In the genomic region with DNA sequence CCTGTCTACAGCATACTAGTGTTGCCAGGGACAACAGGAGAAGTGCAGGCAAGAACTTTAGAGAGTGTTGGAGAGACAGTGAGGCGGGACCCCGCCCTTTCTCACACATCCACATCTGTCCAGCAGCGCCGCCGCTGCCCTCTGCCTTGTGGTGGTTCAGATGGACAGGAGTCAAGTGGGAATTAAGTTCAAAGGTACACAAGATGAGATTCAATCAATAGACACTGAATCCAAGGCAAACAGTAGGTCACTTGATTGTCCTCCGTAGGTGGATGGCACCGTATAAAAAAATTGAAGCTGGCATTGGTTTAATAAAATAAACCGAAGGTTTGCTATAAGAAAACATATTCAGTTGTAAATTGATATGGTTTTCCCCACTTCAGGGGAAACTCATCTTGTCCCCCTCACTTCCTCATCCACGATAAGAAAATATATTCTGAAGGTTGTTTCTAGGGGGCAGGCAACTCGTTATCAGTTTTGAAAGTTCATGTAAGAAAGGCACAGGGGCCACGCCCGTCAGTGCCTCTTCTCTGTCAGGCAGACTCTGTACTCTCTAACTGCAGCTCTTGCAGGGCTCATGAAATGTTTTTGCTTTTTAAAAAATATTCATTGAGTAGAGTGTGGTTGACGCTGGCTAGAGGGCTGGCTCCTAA, we compare ENCODE assay signal across 23 mouse cellular contexts. TPM values are rescaled to one million over a fixed set of nuclear protein-coding genes. Genes with fewer than 3 reads are reported as not detected.
DNase-seq lines count a peak whose midpoint lies in the region; ATAC-seq and TF ChIP-seq lines count a peak whose summit lies in the region.
"Had no signal": no experiment of that assay in that cellular context is flagged by ENCODE, and none has a peak within 500 bp of the region (broad histone marks: within the 10 kb centered on the region; RNA-seq: fewer than 3 reads in every experiment).

No protein-coding gene starts in this region.

- 18% methylated on average over 13 of the region's 13 CpGs for WGBS in liver, adult 2 months
- WGBS in liver, embryonic 16.5 days (ENCODE audit: insufficient replicate concordance) = 33% methylated on average over 13 of the region's 13 CpGs

- no peaks in the 10 kb centered on the region for H3K79me2 ChIP-seq in MEL (ENCODE audit: control insufficient read depth, insufficient read depth, low read length, poor library complexity)
- H3K79me2 ChIP-seq in liver, adult 2 months (ENCODE audit: control insufficient read depth, insufficient read depth, low read length) = no peaks in the 10 kb centered on the region

- H3K9ac ChIP-seq in MEL (ENCODE audit: control insufficient read depth, low read depth, low read length, poor library complexity, severe bottlenecking) = peak overlapping the region; percentile 56
- no peak overlapping the region for H3K9ac ChIP-seq in liver, adult 2 months (ENCODE audit: low read depth, low read length)
- H3K9ac ChIP-seq in liver, embryonic 16.5 days (ENCODE audit: low read depth, low read length) = no peak overlapping the region
- H3K9ac ChIP-seq: embryonic facial prominence, embryonic 15.5 days; forebrain, postnatal 0 days; heart, embryonic 12.5 days had no signal

- peak; percentile 82 to 87 for TF ChIP-seq EP300 in MEL (IDR thresholded peaks at IDR 0.05; ENCODE audit: low read depth in 1 of 2, low read length in 2 of 2)

- TF ChIP-seq CTCF in MEL (IDR thresholded peaks at IDR 0.05 in 2 of 3, conservative IDR thresholded peaks at IDR 0.05 in 1 of 3; ENCODE audit: control insufficient read depth in 1 of 3, insufficient read depth in 1 of 3, low read depth in 2 of 3, low read length in 3 of 3, poor library complexity in 1 of 3, severe bottlenecking in 1 of 3) = 0 out of 6 replicates have a peak, but pooled peaks of 1 of the 3 experiments have one; percentile 1
- TF ChIP-seq CTCF in liver, adult 2 months (IDR thresholded peaks at IDR 0.05; ENCODE audit: low read depth, low read length) = no peak

- H3K36me3 ChIP-seq in MEL (ENCODE audit: control insufficient read depth in 1 of 2, insufficient read depth in 2 of 2, low read length in 2 of 2) = peaks cover 0 to 33% of the 10 kb centered on the region in 2 experiments; a peak in 2 of 4 replicates
- H3K36me3 ChIP-seq in liver, adult 2 months (ENCODE audit: control insufficient read depth, insufficient read depth, low read length) = peaks cover 6% of the 10 kb centered on the region; the same call in 1 of the 2 replicates
- no peaks in the 10 kb centered on the region for H3K36me3 ChIP-seq in liver, embryonic 16.5 days (ENCODE audit: control insufficient read depth, insufficient read depth)
- H3K36me3 ChIP-seq: embryonic facial prominence, embryonic 15.5 days; hindbrain, embryonic 10.5 days had no signal

- H3K4me3 ChIP-seq in MEL (ENCODE audit: control insufficient read depth in 1 of 2, insufficient read depth in 1 of 2, low read depth in 2 of 2, low read length in 2 of 2) = peak overlapping the region; percentile 39 to 47
- H3K4me3 ChIP-seq in liver, adult 2 months (ENCODE audit: insufficient read depth, low read depth, low read length) = no peak overlapping the region
- H3K4me3 ChIP-seq in liver, embryonic 16.5 days (ENCODE audit: low read depth, low read length) = 0 out of 2 replicates have a peak overlapping the region, but pooled peaks have one; percentile 11
- H3K4me3 ChIP-seq: embryonic facial prominence, embryonic 15.5 days; heart, embryonic 12.5 days; hindbrain, embryonic 10.5 days had no signal

- H3K27ac ChIP-seq in MEL (ENCODE audit: control insufficient read depth, low read depth, low read length) = peak overlapping the region; percentile 93
- H3K27ac ChIP-seq in liver, adult 2 months (replicated peaks; ENCODE audit: insufficient read depth, low read depth, low read length) = peak overlapping the region; percentile 74
- H3K27ac ChIP-seq in liver, embryonic 16.5 days (ENCODE audit: low read length) = no peak overlapping the region
- H3K27ac ChIP-seq: embryonic facial prominence, embryonic 15.5 days; hindbrain, embryonic 10.5 days; stomach, postnatal 0 days had no signal

- no peak for TF ChIP-seq RAD21 in MEL (IDR thresholded peaks at IDR 0.05; ENCODE audit: low read depth, low read length)

- TF ChIP-seq POLR2A in MEL (IDR thresholded peaks at IDR 0.05; ENCODE audit: control insufficient read depth in 1 of 2, insufficient read depth in 1 of 2, low read depth in 1 of 2, low read length in 2 of 2, poor library complexity in 1 of 2) = no peak
- TF ChIP-seq POLR2A in liver, adult 2 months (IDR thresholded peaks at IDR 0.05; ENCODE audit: extremely low read depth, insufficient read depth, low read length) = no peak

- H3K4me2 ChIP-seq in liver, embryonic 16.5 days (ENCODE audit: low read depth, low read length) = peak overlapping the region; percentile 31; the same call in 1 of the 2 replicates
- H3K4me2 ChIP-seq: embryonic facial prominence, embryonic 15.5 days; heart, embryonic 12.5 days had no signal

- no peaks in the 10 kb centered on the region for H3K9me3 ChIP-seq in MEL (replicated peaks; ENCODE audit: insufficient read depth, low read length)
- H3K9me3 ChIP-seq in liver, embryonic 16.5 days (replicated peaks; ENCODE audit: control insufficient read depth, low read length) = no peaks in the 10 kb centered on the region
- H3K9me3 ChIP-seq: embryonic facial prominence, embryonic 15.5 days; heart, embryonic 12.5 days; hindbrain, embryonic 10.5 days had no signal

- H3K27me3 ChIP-seq in MEL (ENCODE audit: control insufficient read depth in 1 of 2, insufficient read depth in 2 of 2, low read length in 2 of 2) = no peaks in the 10 kb centered on the region
- no peaks in the 10 kb centered on the region for H3K27me3 ChIP-seq in liver, adult 2 months (ENCODE audit: control insufficient read depth, insufficient read depth, low read length)
- H3K27me3 ChIP-seq in liver, embryonic 16.5 days (ENCODE audit: control insufficient read depth, insufficient read depth, low read depth, low read length) = no peaks in the 10 kb centered on the region
- H3K27me3 ChIP-seq: embryonic facial prominence, embryonic 15.5 days; heart, embryonic 12.5 days had no signal

- H3K4me1 ChIP-seq in MEL (ENCODE audit: control insufficient read depth in 1 of 2, insufficient read depth in 2 of 2, low read length in 2 of 2) = peaks cover 9 to 27% of the 10 kb centered on the region in 2 experiments
- H3K4me1 ChIP-seq in liver, adult 2 months (ENCODE audit: control insufficient read depth, insufficient read depth, low read length) = peaks cover 9% of the 10 kb centered on the region; the same call in 1 of the 2 replicates
- H3K4me1 ChIP-seq in liver, embryonic 16.5 days (ENCODE audit: control insufficient read depth, low read depth, low read length) = peaks cover 14% of the 10 kb centered on the region

- DNase-seq in MEL (ENCODE audit: low read depth, low spot score) = peak; percentile 88
- DNase-seq in c-Kit-positive CD71-negative TER-119-negative erythroid progenitor cells, embryonic 14.5 days (ENCODE audit: low read depth) = peak; percentile 28
- peak; percentile 98 for DNase-seq in liver, adult 2 months (ENCODE audit: extremely low read depth, low read depth, low spot score)
- DNase-seq in urinary bladder, adult 2 months (ENCODE audit: low spot score) = no peak
- no peak for DNase-seq in layer of hippocampus, adult 9-11 months
- DNase-seq in lung, postnatal 14 days = no peak
- DNase-seq in layer of hippocampus, adult 9-10 months (ENCODE audit: low spot score) = no peak
- DNase-seq: adrenal gland, adult 8-10 months; cerebellum, adult 9-10 months; forebrain, postnatal 0 days; gastrocnemius, postnatal 14 days; heart, adult 11 months; heart, postnatal 10 days; kidney, adult 11 months; lung, adult 2 months; thymus, adult 2 months had no signal

- ATAC-seq in liver, embryonic 16.5 days (ENCODE audit: low read depth) = peak; percentile 60; the same call in 1 of the 2 replicates
- ATAC-seq: forebrain, postnatal 0 days; hindbrain, embryonic 16.5 days had no signal

TF ChIP-seq in MEL, 35 proteins besides CTCF, POLR2A, EP300 and RAD21 (continues in another document):
- TF ChIP-seq SIN3A (IDR thresholded peaks at IDR 0.05; ENCODE audit: low read length) (peak; percentile 67; the same call in 1 of the 2 replicates), MAX (IDR thresholded peaks at IDR 0.05; ENCODE audit: low read length) (no peak), CHD2 (IDR thresholded peaks at IDR 0.05; ENCODE audit: low read length) (no peak), RCOR1 (IDR thresholded peaks at IDR 0.05; ENCODE audit: low read depth, low read length) (no peak), ZC3H11A (IDR thresholded peaks at IDR 0.05; ENCODE audit: low read depth, low read length) (no peak), UBTF (IDR thresholded peaks at IDR 0.05; ENCODE audit: borderline replicate concordance, insufficient read depth, low read depth, low read length) (no peak), MYC (IDR thresholded peaks at IDR 0.05; ENCODE audit: low read depth, low read length) (no peak), ZNF384 (IDR thresholded peaks at IDR 0.05; ENCODE audit: low read depth, low read length) (no peak), MAZ (IDR thresholded peaks at IDR 0.05; ENCODE audit: low read depth, low read length) (peak; percentile 73; the same call in 1 of the 2 replicates), MAFK (IDR thresholded peaks at IDR 0.05; ENCODE audit: borderline replicate concordance, low read depth, low read length) (no peak), GATA1 (IDR thresholded peaks at IDR 0.05; ENCODE audit: low read depth, low read length) (peak; percentile 89), USF1 (IDR thresholded peaks at IDR 0.05; ENCODE audit: low read depth, low read length) (no peak), KAT2A (conservative IDR thresholded peaks at IDR 0.05; ENCODE audit: low read depth, low read length) (no peak), ELF1 (IDR thresholded peaks at IDR 0.05; ENCODE audit: low read depth, low read length) (peak; percentile 73), TCF12 (IDR thresholded peaks at IDR 0.05; ENCODE audit: low read depth, low read length) (peak; percentile 66; the same call in 1 of the 2 replicates), POLR2AphosphoS2 (IDR thresholded peaks at IDR 0.05; ENCODE audit: low read length) (no peak), BHLHE40 (IDR thresholded peaks at IDR 0.05; ENCODE audit: borderline replicate concordance, low read depth, low read length) (no peak), MEF2A (IDR thresholded peaks at IDR 0.05; ENCODE audit: extremely low read depth, insufficient replicate concordance, low read depth, low read length, poor library complexity, severe bottlenecking) (no peak), ZMIZ1 (IDR thresholded peaks at IDR 0.05; ENCODE audit: low read depth, low read length) (no peak)

RNA-seq across cellular contexts. Expression of a gene that starts 32.3 kb away (rescaled TPM):
- 0.10 and 0.12 TPM in 2 replicates for total RNA-seq in MEL (2012; rRNA removed)
- polyA plus RNA-seq in MEL (2012; ENCODE audit: insufficient read depth in 1 of 2, insufficient read length in 2 of 2, low read depth in 1 of 2, low replicate concordance in 2 of 2, missing spikeins in 1 of 2) = under 1 TPM in 1 of 2 experiments, not detected in 1; 0.28 TPM
- total RNA-seq in liver, adult 2 months (2014; rRNA removed) = 0.09 and 0.20 TPM in 2 replicates
- 0.33 and 0.50 TPM in 2 replicates for polyA plus RNA-seq in liver, adult 2 months (2012; rRNA removed)
- 0.12 and 0.33 TPM in 2 replicates for polyA plus RNA-seq in liver, embryonic 16.5 days (2015; fragmentation: Nextera tagmentation; extraction: Ambion mirVana)
- polyA plus RNA-seq in urinary bladder, adult 2 months (2012; rRNA removed) = 20.0 and 21.4 TPM in 2 replicates
- total RNA-seq: neutrophil, adult 5-6 weeks had no signal

Comparison
In these comparisons a context has a peak if more than half of its experiments do, and no peak if none do; other contexts are left out.
1. DNase-seq: peak in MEL (single experiment), c-Kit-positive CD71-negative TER-119-negative erythroid progenitor cells, embryonic 14.5 days (single experiment) and liver, adult 2 months (single experiment); none in urinary bladder, adult 2 months (single experiment), layer of hippocampus, adult 9-11 months (single experiment), lung, postnatal 14 days (single experiment) and layer of hippocampus, adult 9-10 months (single experiment).
2. RNA of a gene that starts 32.3 kb away (polyA plus RNA-seq): 20.0 to 21.4 TPM in urinary bladder, adult 2 months; 0.12 to 0.33 TPM in liver, embryonic 16.5 days, 0.33 to 0.50 TPM in liver, adult 2 months and 0.28 TPM in MEL; every median in the first group is over 10 times any median in the second.